Mouse (Mus musculus) kidney, adult 2 months (tissue): ENCODE results near the gene Prickle3. TPM values are rescaled to one million over a fixed set of nuclear protein-coding genes. Genes with fewer than 3 reads are reported as not detected.

Experiments used
- DNase-seq: peaks from one replicate; pipeline ENCODE4 v3.0.0; 2021
- H3K27ac ChIP-seq: fragments of 200-500 bp; 2 replicates; pipeline ENCODE4 v1.5.1; 2012; ENCODE audit warnings: low read depth, low read length, control low read depth, inconsistent platforms; ENCODE audit not compliant: insufficient read depth
- H3K27me3 ChIP-seq: fragments of 200-500 bp; replicated peaks from 2 replicates; pipeline ENCODE4 v1.6.1; 2012; ENCODE audit warnings: mild to moderate bottlenecking, moderate library complexity, low read length, inconsistent platforms; ENCODE audit not compliant: control insufficient read depth, insufficient read depth
- H3K36me3 ChIP-seq: fragments of 200-500 bp; 2 replicates; pipeline ENCODE4 v1.6.1; 2012; ENCODE audit warnings: mild to moderate bottlenecking, moderate library complexity, low read length, inconsistent platforms; ENCODE audit not compliant: control insufficient read depth, insufficient read depth
- H3K4me1 ChIP-seq: fragments of 200-500 bp; 2 replicates; pipeline ENCODE4 v1.6.1; 2011; ENCODE audit warnings: low read length; ENCODE audit not compliant: control insufficient read depth, insufficient read depth
- H3K4me3 ChIP-seq: fragments of 200-500 bp; 2 replicates; pipeline ENCODE4 v1.5.1; 2011; ENCODE audit warnings: mild to moderate bottlenecking, low read depth, low read length, control low read depth; ENCODE audit not compliant: insufficient read depth
- CTCF ChIP-seq: fragments of 200-500 bp; conservative IDR thresholded peaks from 2 replicates; pipeline ENCODE4 v1.5.1; 2011; ENCODE audit warnings: low read depth, mild to moderate bottlenecking, control low read depth, low read length, moderate library complexity, mixed read lengths; ENCODE audit not compliant: insufficient read depth, insufficient read length
- POLR2A ChIP-seq: fragments of 200-500 bp; IDR thresholded peaks from one replicate; pipeline ENCODE4 v1.6.1; 2011; ENCODE audit warnings: low read depth, low read length, control low read depth
- WGBS: fragments of 180-500 bp; shearing (Covaris S2); methylation state at CpG from one replicate; pipeline ENCODE4 v1.1.7; 2018; 5-methylcytosine and 5-hydroxymethylcytosine counted together
- polyA plus RNA-seq: library from polyadenylated mRNA; depleted of rRNA; stranded (reverse); fragments of >200 nt; gene quantifications from 2 replicates; pipeline ENCODE4 v1.2.3, GENCODE M21; 2012; rRNA removed

Prickle3 gene
- 8.9 and 9.2 TPM in 2 replicates for polyA plus RNA-seq

- Histone ChIP-seq H3K4me3 (peak within 1 kb of the TSS; percentile 69), H3K36me3 (no peaks in the 10 kb centered on the region), H3K27ac (peak within 1 kb of the TSS; percentile 59), H3K27me3 (no peaks in the 10 kb centered on the region), H3K4me1 (no peaks in the 10 kb centered on the region; the same call in 1 of the 2 replicates)
- DNase-seq = peak; percentile 76
- no peak for TF ChIP-seq POLR2A
- TF ChIP-seq CTCF = no peak
- WGBS = under 1% methylated on average over 26 of the region's 26 CpGs
Measured at GRCm38 (mm10) chrX:7657221-7657639, at the start of gene Prickle3. Gene Prickle3, plus strand, starts transcription at chrX:7657260.

GRCm38 (mm10) chrX:7610035-7610434 is 47.0 kb upstream of the Prickle3 start:
- DNase-seq = no peak
- Histone ChIP-seq H3K27me3 (no peaks in the 10 kb centered on the region), H3K4me3 (no peak overlapping the region), H3K27ac (no peak overlapping the region), H3K36me3 (no peaks in the 10 kb centered on the region), H3K4me1 (no peaks in the 10 kb centered on the region)
- WGBS = 5% methylated on average over 21 of the region's 21 CpGs
- TF ChIP-seq POLR2A (no peak), CTCF (no peak)

- WGBS = 3% methylated on average over 26 of the region's 26 CpGs
Measured at GRCm38 (mm10) chrX:7610536-7611258, 46.4 kb upstream of the Prickle3 start.

GRCm38 (mm10) chrX:7617889-7618551 is 39.0 kb upstream of the Prickle3 start:
- Histone ChIP-seq H3K4me3 (no peak overlapping the region), H3K4me1 (no peaks in the 10 kb centered on the region), H3K36me3 (no peaks in the 10 kb centered on the region), H3K27me3 (no peaks in the 10 kb centered on the region), H3K27ac (no peak overlapping the region)
- TF ChIP-seq POLR2A (no peak), CTCF (no peak)
- 85% methylated on average over 12 of the region's 12 CpGs for WGBS
- DNase-seq = no peak

More at GRCm38 (mm10) chrX:7610536-7611258, 46.4 kb upstream of the Prickle3 start:
- no peaks in the 10 kb centered on the region for H3K27me3 ChIP-seq
- no peaks in the 10 kb centered on the region for H3K4me1 ChIP-seq
- no peak for DNase-seq
- H3K27ac ChIP-seq = no peak overlapping the region
- TF ChIP-seq POLR2A (no peak), CTCF (no peak)
- no peaks in the 10 kb centered on the region for H3K36me3 ChIP-seq
- H3K4me3 ChIP-seq = peak overlapping the region; percentile 10

GRCm38 (mm10) chrX:7632560-7632959 is 24.5 kb upstream of the Prickle3 start:
- 89% methylated on average over 6 of the region's 6 CpGs for WGBS

GRCm38 (mm10) chrX:7635101-7635500 is 22.0 kb upstream of the Prickle3 start:
- no peak for TF ChIP-seq CTCF
- TF ChIP-seq POLR2A = no peak
- Histone ChIP-seq H3K36me3 (no peaks in the 10 kb centered on the region), H3K4me3 (no peak overlapping the region), H3K4me1 (no peaks in the 10 kb centered on the region), H3K27me3 (no peaks in the 10 kb centered on the region), H3K27ac (no peak overlapping the region)
- DNase-seq = no peak
- WGBS = 83% methylated on average over 3 of the region's 3 CpGs

More at GRCm38 (mm10) chrX:7632560-7632959, 24.5 kb upstream of the Prickle3 start:
- DNase-seq = no peak
- Histone ChIP-seq H3K27ac (no peak overlapping the region), H3K4me3 (no peak overlapping the region), H3K4me1 (no peaks in the 10 kb centered on the region), H3K36me3 (no peaks in the 10 kb centered on the region), H3K27me3 (no peaks in the 10 kb centered on the region)
- TF ChIP-seq CTCF = no peak
- TF ChIP-seq POLR2A = no peak

GRCm38 (mm10) chrX:7638401-7639091 is 18.5 kb upstream of the Prickle3 start, which contains the start of gene Syp:
Gene Syp, plus strand, starts transcription at chrX:7638471.
- WGBS = under 1% methylated on average over 42 of the region's 42 CpGs
- Histone ChIP-seq H3K4me3 (peak within 1 kb of the TSS; percentile 45), H3K36me3 (no peaks in the 10 kb centered on the region), H3K4me1 (no peaks in the 10 kb centered on the region), H3K27ac (no peak within 1 kb of the TSS), H3K27me3 (no peaks in the 10 kb centered on the region)
- TF ChIP-seq CTCF = no peak
- no peak for TF ChIP-seq POLR2A
- DNase-seq = peak; percentile 78
